In genomic region chr2:173978138-173978765, GRCm38 (mm10) we compare ENCODE assay signal across 15 mouse cellular contexts.
A peak's percentile ranks its signal among the peaks of the same experiment; 100 is the strongest.
DNase-seq lines count a peak whose midpoint lies in the region; ATAC-seq and TF ChIP-seq lines count a peak whose summit lies in the region.
"Had no signal": no experiment of that assay in that cellular context is flagged by ENCODE, and none has a peak within 500 bp of the region (broad histone marks: within the 10 kb centered on the region; RNA-seq: fewer than 3 reads in every experiment).

No protein-coding gene starts in this region.

- ATAC-seq in forebrain, embryonic 11.5 days (replicated peaks; ENCODE audit: low FRiP score) = no peak
- ATAC-seq in forebrain, embryonic 15.5 days (replicated peaks) = no peak
- no peak for ATAC-seq in lung, embryonic 14.5 days (ENCODE audit: insufficient read depth)
- ATAC-seq in limb, embryonic 12.5 days (ENCODE audit: insufficient number of reproducible peaks, insufficient read depth, low FRiP score, low TSS enrichment, low read depth) = no peak
- no peak for ATAC-seq in stomach, embryonic 16.5 days (ENCODE audit: insufficient read depth, low FRiP score)
- ATAC-seq: forebrain, embryonic 16.5 days had no signal

- no peaks in the 10 kb centered on the region for H3K36me3 ChIP-seq in forebrain, embryonic 11.5 days (ENCODE audit: control insufficient read depth, insufficient read depth, low read length)
- no peaks in the 10 kb centered on the region for H3K36me3 ChIP-seq in forebrain, embryonic 15.5 days
- H3K36me3 ChIP-seq in lung, embryonic 14.5 days (ENCODE audit: insufficient read depth) = no peaks in the 10 kb centered on the region
- H3K36me3 ChIP-seq in limb, embryonic 12.5 days = no peaks in the 10 kb centered on the region
- H3K36me3 ChIP-seq in stomach, embryonic 16.5 days (ENCODE audit: control insufficient read depth, insufficient read depth, low read length) = no peaks in the 10 kb centered on the region
- H3K36me3 ChIP-seq: embryonic facial prominence, embryonic 15.5 days; heart, embryonic 10.5 days had no signal

- H3K4me2 ChIP-seq in forebrain, embryonic 11.5 days (ENCODE audit: low read depth, low read length, severe bottlenecking) = no peak overlapping the region
- no peak overlapping the region for H3K4me2 ChIP-seq in forebrain, embryonic 15.5 days (replicated peaks)
- H3K4me2 ChIP-seq in lung, embryonic 14.5 days = no peak overlapping the region
- H3K4me2 ChIP-seq in limb, embryonic 12.5 days = no peak overlapping the region
- H3K4me2 ChIP-seq in stomach, embryonic 16.5 days (ENCODE audit: low read depth, low read length) = no peak overlapping the region
- H3K4me2 ChIP-seq: embryonic facial prominence, embryonic 15.5 days had no signal

- H3K4me1 ChIP-seq in forebrain, embryonic 11.5 days (replicated peaks; ENCODE audit: control insufficient read depth, insufficient read depth, low read length) = no peaks in the 10 kb centered on the region
- no peaks in the 10 kb centered on the region for H3K4me1 ChIP-seq in forebrain, embryonic 15.5 days
- H3K4me1 ChIP-seq in lung, embryonic 14.5 days (ENCODE audit: insufficient read depth) = no peaks in the 10 kb centered on the region
- peaks cover 27% of the 10 kb centered on the region for H3K4me1 ChIP-seq in limb, embryonic 12.5 days (replicated peaks)
- peaks cover 13% of the 10 kb centered on the region; the same call in 1 of the 2 replicates for H3K4me1 ChIP-seq in stomach, embryonic 16.5 days (ENCODE audit: control insufficient read depth, insufficient read depth, low read length)
- H3K4me1 ChIP-seq: embryonic facial prominence, embryonic 15.5 days had no signal

- no peaks in the 10 kb centered on the region; the same call in 1 of the 2 replicates for H3K9me3 ChIP-seq in forebrain, embryonic 11.5 days (ENCODE audit: control insufficient read depth, low read length)
- H3K9me3 ChIP-seq in forebrain, embryonic 15.5 days = no peaks in the 10 kb centered on the region
- peaks cover 2% of the 10 kb centered on the region; the same call in 1 of the 2 replicates for H3K9me3 ChIP-seq in lung, embryonic 14.5 days (ENCODE audit: low read depth, low read length)
- peaks cover 18% of the 10 kb centered on the region for H3K9me3 ChIP-seq in limb, embryonic 12.5 days
- H3K9me3 ChIP-seq in stomach, embryonic 16.5 days (replicated peaks; ENCODE audit: control insufficient read depth, low read length) = no peaks in the 10 kb centered on the region
- H3K9me3 ChIP-seq: embryonic facial prominence, embryonic 15.5 days; heart, embryonic 10.5 days had no signal

- H3K9ac ChIP-seq in forebrain, embryonic 11.5 days (ENCODE audit: low read length) = no peak overlapping the region
- no peak overlapping the region for H3K9ac ChIP-seq in forebrain, embryonic 15.5 days (replicated peaks)
- H3K9ac ChIP-seq in lung, embryonic 14.5 days = no peak overlapping the region
- no peak overlapping the region for H3K9ac ChIP-seq in limb, embryonic 12.5 days (replicated peaks)
- H3K9ac ChIP-seq in stomach, embryonic 16.5 days (ENCODE audit: low read length) = no peak overlapping the region
- H3K9ac ChIP-seq: embryonic facial prominence, embryonic 15.5 days had no signal

- H3K27me3 ChIP-seq in forebrain, embryonic 11.5 days (ENCODE audit: control insufficient read depth, insufficient read depth, low read length) = no peaks in the 10 kb centered on the region
- no peaks in the 10 kb centered on the region for H3K27me3 ChIP-seq in forebrain, embryonic 15.5 days
- no peaks in the 10 kb centered on the region for H3K27me3 ChIP-seq in lung, embryonic 14.5 days (ENCODE audit: insufficient read depth, low read length)
- no peaks in the 10 kb centered on the region for H3K27me3 ChIP-seq in limb, embryonic 12.5 days
- no peaks in the 10 kb centered on the region for H3K27me3 ChIP-seq in stomach, embryonic 16.5 days (ENCODE audit: control insufficient read depth, insufficient read depth, low read length)
- H3K27me3 ChIP-seq: embryonic facial prominence, embryonic 15.5 days; Patski had no signal

- TF ChIP-seq CTCF in lung, embryonic 14.5 days (IDR thresholded peaks at IDR 0.05; ENCODE audit: low read depth) = no peak

- H3K27ac ChIP-seq in forebrain, embryonic 11.5 days (ENCODE audit: low read depth, low read length) = no peak overlapping the region
- H3K27ac ChIP-seq in forebrain, embryonic 15.5 days (replicated peaks) = no peak overlapping the region
- H3K27ac ChIP-seq in lung, embryonic 14.5 days (ENCODE audit: low read depth) = peak overlapping the region; percentile 52; the same call in 1 of the 2 replicates
- H3K27ac ChIP-seq in limb, embryonic 12.5 days = peak overlapping the region; percentile 69
- H3K27ac ChIP-seq in stomach, embryonic 16.5 days (ENCODE audit: low read length) = peak overlapping the region; percentile 70
- H3K27ac ChIP-seq: embryonic facial prominence, embryonic 15.5 days; heart, embryonic 10.5 days had no signal

- no peak overlapping the region for H3K4me3 ChIP-seq in forebrain, embryonic 11.5 days (ENCODE audit: low read depth, low read length)
- H3K4me3 ChIP-seq in forebrain, embryonic 15.5 days = no peak overlapping the region
- H3K4me3 ChIP-seq in lung, embryonic 14.5 days (ENCODE audit: low read depth, low read length) = no peak overlapping the region
- no peak overlapping the region for H3K4me3 ChIP-seq in limb, embryonic 12.5 days (replicated peaks)
- H3K4me3 ChIP-seq in stomach, embryonic 16.5 days (replicated peaks; ENCODE audit: low read length) = no peak overlapping the region
- H3K4me3 ChIP-seq: embryonic facial prominence, embryonic 15.5 days; heart, embryonic 10.5 days had no signal

- DNase-seq in forebrain, embryonic 11.5 days (ENCODE audit: low spot score) = peak; percentile 33
- DNase-seq in lung, embryonic 14.5 days = no peak
- DNase-seq in lung, postnatal 14 days = no peak
- no peak for DNase-seq in natural killer cell, adult 2 months (ENCODE audit: low spot score in 2 of 2)
- DNase-seq in right cerebral cortex, postnatal 14 days = no peak
- DNase-seq: cerebellum, adult 11 months; gastrocnemius, postnatal 10 days; heart, postnatal 36 days had no signal

- WGBS in forebrain, embryonic 11.5 days = 76% methylated on average over 13 of the region's 13 CpGs
- WGBS in forebrain, embryonic 15.5 days = 81% methylated on average over 13 of the region's 13 CpGs
- 65% methylated on average over 13 of the region's 13 CpGs for WGBS in lung, embryonic 14.5 days
- WGBS in limb, embryonic 12.5 days = 36% methylated on average over 13 of the region's 13 CpGs
- 58% methylated on average over 13 of the region's 13 CpGs for WGBS in stomach, embryonic 16.5 days

Comparison
In these comparisons a context has a peak if more than half of its experiments do, and no peak if none do; other contexts are left out.
1. H3K27ac ChIP-seq: peak in lung, embryonic 14.5 days (single experiment), limb, embryonic 12.5 days (single experiment) and stomach, embryonic 16.5 days (single experiment); none in forebrain, embryonic 11.5 days (single experiment) and forebrain, embryonic 15.5 days (single experiment).